Mouse (Mus musculus): ENCODE data around the gene F5. TPM values are rescaled to one million over a fixed set of nuclear protein-coding genes. Genes with fewer than 3 reads are reported as not detected.

Gene F5
- total RNA-seq (2014; fragmentation: Nextera tagmentation) = 1.5 and 3.4 TPM in 2 replicates
- total RNA-seq (2017) = 3.1 and 3.8 TPM in 2 replicates

DNA sequence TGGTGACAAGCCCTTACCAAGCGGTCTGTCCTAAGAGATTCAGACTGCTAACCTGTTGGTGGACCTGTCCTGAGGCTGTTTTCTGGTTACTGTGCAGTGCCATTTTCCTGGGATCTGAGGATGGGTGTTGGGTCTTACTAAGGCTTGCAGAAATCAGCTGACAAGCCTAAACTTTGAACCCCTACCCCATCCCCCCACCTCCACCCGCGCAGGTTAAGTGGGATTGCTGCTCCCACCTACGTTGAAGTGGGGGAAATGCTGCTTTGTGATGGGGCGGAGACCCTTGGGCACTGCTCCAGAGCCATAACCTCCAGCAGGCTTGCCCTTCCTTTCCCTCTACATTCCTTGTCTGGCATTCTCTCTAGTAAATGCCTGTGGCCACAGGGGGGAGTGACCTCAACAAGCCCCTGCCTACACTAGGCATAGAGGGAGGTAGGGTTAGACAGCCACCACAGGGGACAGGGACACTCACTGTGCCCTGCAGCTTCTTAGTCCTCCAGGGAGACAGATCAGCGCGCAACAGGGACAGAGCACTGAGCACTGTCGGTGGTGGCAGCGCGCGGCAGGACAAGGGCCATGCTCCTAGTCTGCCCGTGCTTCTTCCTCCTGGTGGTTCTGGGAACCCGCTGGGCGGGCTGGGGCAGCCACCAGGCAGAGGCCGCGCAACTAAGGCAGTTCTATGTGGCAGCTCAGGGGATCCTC lies at the start of gene F5:
Gene F5, plus strand, starts transcription at position 452 of the 702 bp plus-strand sequence.
- peak; percentile 34 for ATAC-seq (replicated peaks; ENCODE audit: poor library complexity, severe bottlenecking)

DNA sequence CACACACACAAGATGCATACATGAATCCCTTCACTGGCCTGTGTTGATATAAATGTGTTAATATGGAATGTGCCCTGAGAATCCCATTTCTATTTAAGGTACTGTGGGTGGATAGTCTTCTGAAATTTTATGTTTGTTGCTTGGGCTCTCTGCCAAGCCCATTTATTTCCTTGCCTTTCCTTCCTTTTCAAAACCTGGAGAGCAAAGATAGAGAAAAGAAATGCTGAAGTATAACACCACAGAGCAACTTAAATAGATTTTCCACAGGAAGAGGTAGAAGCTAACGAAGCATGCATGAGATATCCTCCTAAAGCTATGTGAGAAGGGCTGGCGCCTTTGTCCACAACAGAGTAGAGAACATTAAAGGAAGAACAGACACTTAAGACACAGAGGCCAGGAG lies 41.9 kb upstream of the F5 start:
- ATAC-seq (replicated peaks; ENCODE audit: poor library complexity, severe bottlenecking) = no peak

DNA sequence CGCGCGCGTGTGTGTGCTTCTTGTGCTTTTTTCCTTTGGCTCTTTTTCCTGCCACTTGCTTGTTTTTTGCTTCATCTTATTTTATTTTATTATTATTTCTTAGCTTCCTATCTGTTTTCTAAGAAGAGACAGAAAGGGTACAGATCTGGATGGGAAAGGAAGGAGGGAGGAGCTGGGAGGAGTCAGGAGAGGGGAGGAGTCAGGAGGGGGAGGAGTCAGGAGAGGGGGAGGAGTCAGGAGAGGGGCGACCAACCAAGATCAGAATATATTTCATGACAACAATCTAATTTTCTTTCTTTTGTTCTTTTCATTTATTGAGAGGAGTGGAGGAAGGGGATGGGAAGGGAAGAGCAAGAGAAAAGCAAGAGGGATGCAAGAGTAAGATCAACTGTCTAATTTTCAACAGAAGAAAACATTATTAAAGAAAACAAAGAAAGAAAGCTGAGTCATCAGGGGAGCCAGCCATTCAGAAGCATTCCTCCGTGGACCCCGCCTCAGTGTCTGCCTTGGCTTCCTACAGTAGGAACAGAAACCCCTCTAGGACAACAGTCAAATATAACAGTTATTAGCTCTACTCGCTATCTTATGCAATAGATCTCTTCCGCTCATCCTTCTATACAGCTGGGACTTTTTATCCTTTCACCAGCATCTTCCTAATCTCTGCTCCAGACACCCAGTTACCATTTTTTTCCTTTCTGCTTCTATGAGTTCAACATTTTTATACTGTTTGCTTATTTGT lies 40.9 kb upstream of the F5 start:
- ATAC-seq (replicated peaks; ENCODE audit: poor library complexity, severe bottlenecking) = peak; percentile 89

DNA sequence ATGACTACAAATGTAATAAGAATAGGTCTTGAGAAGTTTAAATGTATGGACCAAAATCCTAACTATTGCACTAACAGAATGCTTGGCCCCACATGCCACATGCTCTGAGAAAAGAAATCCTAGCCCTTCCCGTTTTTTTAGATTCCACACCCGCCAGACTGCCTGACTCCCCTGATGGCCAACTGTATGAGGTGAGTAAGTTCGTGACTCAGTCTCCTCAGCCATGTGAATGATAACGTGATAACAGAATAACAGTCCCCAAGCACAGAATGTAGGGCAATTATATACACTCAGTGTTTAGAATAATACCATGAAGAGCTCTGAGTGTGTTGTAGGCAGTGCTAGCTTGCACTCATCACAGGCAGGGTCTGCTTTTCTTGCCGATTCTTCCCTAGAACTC lies 37.4 kb upstream of the F5 start:
- no peak for ATAC-seq (replicated peaks; ENCODE audit: poor library complexity, severe bottlenecking)

DNA sequence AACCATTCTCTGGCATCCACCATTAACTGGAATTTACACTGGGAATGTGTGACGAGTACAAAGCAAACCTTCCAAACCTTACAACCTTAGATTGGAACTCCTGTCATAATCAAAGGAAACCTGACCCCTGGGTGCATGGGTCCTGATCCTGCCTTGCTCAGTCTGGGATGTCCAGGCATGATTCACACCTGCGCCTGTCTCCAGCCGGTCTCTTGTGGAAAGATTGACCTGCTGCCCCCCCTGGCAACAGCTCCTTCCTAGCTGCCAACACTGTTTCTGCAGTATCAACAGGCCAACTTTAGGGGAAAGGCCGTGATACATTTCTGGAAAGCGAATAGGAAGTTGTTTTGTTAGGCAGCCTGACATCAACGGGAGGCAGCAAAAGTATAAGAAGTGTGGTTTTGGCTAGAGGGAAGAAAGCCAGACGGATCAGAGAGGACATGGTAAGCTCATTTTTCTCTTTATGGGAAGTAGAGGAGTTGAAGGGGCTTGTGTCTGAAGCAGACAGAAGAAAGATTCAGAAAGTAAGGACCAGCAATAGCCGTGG lies 36.6 kb upstream of the F5 start, which contains the start of gene Selp:
Gene Selp, plus strand, starts transcription at position 318 of the 547 bp plus-strand sequence.
- 0 out of 2 replicates have a peak, but pooled peaks have one; percentile 8 for ATAC-seq (replicated peaks; ENCODE audit: poor library complexity, severe bottlenecking)

DNA sequence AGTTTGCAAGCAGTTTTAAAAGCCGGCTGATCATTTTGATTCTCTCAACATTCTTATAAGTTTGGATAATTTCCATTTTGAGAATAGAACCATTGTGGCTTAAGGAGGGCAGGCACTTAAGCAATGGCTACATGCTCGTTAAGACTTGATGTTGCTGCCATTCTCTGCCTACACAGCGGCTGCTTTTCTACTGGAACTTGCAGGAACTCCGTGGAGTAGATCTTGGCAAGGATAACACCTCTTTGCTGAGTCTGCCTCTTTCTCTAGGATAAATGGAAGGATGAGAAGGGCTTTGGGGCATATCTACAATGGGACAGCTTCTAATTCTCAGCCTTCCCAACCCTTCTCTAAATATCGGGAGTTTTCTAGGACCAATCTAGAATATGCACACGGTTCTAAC lies 36.0 kb upstream of the F5 start:
- ATAC-seq (replicated peaks; ENCODE audit: poor library complexity, severe bottlenecking) = no peak

DNA sequence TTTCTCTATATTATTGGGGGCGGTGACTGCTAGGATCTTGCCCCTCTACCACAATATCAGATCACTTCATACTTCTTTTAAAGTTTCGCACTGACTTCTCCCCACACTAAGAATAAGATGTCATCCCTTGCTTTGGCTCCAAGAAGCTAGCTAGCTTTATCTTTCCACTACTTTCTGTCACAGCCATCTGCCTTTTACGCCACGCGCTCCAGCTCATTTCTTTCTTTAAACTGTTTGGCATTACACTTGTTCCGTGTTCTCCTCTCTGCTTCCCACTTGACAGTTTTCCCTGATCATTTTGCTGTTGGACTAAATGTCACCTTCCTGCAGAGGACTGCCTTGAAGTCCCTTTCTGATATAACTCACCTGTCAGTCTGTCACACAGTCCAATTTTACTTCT lies 33.8 kb upstream of the F5 start:
- no peak for ATAC-seq (replicated peaks; ENCODE audit: poor library complexity, severe bottlenecking)

DNA sequence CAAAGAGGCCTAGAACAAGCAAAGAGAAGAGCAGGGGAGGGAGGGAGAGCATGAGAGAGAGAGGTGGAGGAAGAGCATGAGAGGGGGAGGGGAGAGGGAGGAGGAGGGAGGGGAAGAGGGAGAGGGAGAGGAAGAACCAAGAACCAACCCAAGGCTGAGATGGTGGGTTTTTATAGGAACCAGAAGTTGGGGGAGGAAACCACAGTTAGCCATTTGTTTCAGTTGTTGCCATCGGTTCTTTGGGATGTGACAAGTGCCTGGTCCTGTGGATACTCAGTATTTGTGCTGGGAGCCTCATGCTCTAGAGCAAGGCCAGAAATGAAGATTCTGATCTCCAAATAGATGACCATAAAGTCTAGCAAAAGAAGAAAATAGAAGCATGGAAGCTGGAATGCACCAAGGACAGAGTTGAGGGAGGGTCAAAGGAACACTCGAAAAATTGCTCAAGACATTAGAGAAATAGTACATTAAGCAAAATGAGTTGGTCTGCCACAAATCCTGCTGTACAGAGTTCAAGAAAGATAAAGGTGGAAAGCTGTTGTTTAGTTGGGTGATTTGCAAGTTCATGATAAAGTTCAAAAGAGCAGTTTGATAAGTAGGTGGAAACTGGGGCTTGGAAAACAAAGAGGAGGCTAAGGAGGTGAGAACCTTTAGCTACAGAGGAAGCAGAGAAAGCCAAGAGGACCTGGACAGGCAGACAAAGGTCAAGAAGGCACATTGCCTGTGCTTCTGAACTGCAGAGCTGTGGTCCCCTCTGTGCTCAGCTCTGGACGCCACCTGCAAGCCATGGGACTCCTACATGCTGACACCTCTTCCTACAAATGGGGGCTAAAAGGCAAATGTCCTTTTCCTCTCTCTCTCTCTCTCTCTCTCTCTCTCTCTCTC lies 31.5 kb upstream of the F5 start:
- ATAC-seq (replicated peaks; ENCODE audit: poor library complexity, severe bottlenecking) = peak; percentile 41

DNA sequence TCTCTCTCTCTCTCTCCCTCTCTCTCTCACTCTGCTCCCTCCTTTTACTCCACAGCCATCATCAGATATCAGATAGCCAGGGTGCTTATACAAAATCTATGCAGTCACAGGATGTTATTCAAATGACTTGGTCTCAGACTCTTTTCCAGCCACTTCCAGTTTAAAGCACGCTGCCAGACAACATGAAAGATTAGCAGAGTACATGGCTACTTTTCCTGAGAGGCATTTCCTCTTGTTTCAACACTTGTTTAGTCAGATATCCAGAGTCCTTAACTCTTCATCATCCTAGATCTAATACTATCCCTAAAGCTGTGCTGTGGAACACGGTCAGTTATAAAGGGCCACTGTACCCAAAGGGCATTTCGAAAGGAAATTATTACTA lies 30.9 kb upstream of the F5 start:
- no peak for ATAC-seq (replicated peaks; ENCODE audit: poor library complexity, severe bottlenecking)

DNA sequence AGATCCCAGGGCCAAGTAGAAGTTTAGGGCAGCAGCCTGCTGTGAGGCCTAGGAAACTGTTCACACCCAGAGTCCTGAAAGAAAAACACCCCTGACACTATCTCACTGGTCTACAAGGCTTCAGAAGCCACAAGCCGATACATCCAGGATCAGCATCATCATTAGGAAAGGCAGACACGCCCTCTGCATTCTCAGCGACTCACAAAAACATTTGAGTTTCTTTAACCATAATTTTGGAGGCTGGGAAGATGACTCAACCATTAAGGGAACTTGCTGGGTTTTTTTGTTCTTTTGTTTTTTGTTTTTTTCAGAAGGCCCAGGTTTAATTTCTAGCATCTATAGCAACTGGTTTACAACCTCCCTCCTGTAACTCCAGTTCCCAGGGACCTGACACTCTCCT lies 27.8 kb upstream of the F5 start:
- no peak for ATAC-seq (replicated peaks; ENCODE audit: poor library complexity, severe bottlenecking)

DNA sequence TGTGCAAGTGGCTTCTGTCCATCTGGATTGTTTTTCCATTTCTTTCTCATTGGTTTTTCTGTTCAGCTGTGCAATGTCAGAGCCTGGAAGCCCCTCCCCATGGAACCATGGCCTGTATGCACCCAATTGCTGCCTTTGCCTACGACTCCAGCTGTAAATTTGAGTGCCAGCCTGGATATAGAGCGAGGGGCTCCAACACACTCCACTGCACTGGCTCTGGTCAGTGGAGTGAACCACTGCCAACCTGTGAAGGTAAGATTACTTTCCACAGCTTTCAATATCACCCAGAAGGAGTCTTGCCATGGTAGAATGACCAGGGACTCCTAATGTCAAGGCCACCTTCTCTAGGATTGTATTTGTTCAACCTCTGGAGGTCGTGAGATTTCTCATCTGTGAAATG lies 21.6 kb upstream of the F5 start:
- no peak for ATAC-seq (replicated peaks; ENCODE audit: poor library complexity, severe bottlenecking)

DNA sequence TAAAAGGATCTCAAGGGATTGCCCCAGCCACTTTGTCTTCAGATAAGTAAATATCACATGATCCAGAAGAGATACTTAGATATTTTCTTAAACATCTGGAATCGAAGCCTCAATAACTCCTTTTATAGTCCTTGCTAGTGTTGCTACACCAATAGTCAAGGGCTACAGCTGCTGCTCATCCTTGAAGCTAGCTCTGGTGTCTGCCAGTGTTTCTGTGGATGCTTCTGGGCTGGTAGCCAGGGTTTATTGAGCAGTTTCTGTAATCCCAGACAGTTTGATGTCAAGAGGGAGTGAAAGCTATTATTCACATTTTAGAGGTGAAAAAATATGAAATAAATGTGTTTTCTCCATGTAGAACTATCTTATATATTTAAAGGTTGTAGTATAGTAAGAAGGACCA lies 19.0 kb upstream of the F5 start:
- ATAC-seq (replicated peaks; ENCODE audit: poor library complexity, severe bottlenecking) = no peak

DNA sequence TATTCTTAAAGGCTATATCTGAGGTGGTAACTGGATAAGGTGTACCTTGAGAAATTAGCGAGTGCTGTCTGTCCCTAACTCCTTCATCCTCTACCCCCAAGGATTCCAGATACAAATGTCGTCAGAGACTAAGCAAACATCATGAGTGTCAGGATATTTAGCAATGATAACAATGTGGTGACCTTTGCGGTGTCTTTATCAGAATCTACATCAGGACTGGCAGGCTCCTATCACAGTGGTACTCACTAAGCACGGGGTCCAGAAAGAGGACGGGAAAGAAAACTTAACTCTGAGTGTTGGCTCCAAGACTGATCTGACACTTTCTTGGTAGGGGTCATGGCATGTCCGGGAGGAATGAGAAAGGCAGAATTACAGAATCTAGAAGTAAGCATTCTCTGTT lies 17.5 kb upstream of the F5 start:
- peak; percentile 7; the same call in 1 of the 2 replicates for ATAC-seq (replicated peaks; ENCODE audit: poor library complexity, severe bottlenecking)

DNA sequence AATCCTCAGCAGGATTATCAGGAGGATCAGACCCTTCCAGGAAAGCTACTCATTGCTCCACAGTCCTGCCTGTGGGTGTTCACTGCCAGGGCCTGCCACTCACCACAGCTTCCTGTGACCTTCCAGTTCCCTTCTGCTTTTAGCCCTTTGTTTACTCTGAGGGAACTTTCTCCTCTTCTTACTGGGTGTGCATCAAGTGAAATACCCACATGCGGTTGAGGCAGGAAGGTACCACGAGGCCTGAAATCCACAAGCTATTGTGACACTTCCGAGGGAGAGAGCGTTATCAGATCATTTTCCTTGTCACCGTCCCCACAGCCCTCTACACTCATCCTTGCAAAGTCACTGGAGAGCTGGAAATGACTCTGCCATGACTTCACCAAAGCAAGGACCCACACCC lies 16.3 kb upstream of the F5 start:
- ATAC-seq (replicated peaks; ENCODE audit: poor library complexity, severe bottlenecking) = peak; percentile 82

DNA sequence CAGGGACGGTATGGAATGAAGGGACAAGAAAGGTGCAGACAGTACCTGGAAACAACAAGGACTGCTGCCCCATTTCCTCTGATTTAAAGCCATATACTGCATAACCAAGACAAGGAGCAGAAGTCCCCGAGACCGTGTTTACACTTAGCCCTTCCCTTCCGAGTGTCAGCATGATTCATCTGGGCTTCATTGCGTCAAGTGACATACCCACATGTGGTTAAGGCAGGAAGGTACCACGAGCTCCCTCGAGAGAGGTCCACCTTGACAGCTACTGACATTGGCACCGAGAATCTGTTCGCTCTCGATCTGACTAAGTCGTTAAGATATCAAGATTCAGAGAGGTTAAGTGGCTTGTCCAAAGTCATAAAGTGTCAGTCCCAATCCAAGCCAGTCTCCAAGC lies 15.7 kb upstream of the F5 start:
- ATAC-seq (replicated peaks; ENCODE audit: poor library complexity, severe bottlenecking) = peak; percentile 63

DNA sequence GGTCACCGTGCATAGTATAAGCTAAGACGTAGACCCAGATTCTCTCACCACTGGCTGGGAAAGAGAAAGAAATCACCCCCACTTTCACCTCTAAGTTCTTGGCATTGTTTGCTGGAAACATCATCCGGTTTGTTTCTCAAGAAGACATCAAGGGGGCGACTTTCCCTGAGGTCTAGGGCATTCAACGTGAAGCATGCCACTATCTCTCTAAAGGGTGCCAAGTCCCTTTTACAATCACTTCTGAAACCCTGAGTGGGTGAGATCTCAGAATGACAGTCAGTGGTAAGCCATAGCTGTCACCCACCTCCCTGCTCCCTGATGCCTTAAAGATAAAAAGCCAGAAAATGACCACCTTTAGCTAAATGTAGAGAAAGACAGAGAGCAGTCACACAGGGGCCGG lies 15.0 kb upstream of the F5 start:
- no peak for ATAC-seq (replicated peaks; ENCODE audit: poor library complexity, severe bottlenecking)

DNA sequence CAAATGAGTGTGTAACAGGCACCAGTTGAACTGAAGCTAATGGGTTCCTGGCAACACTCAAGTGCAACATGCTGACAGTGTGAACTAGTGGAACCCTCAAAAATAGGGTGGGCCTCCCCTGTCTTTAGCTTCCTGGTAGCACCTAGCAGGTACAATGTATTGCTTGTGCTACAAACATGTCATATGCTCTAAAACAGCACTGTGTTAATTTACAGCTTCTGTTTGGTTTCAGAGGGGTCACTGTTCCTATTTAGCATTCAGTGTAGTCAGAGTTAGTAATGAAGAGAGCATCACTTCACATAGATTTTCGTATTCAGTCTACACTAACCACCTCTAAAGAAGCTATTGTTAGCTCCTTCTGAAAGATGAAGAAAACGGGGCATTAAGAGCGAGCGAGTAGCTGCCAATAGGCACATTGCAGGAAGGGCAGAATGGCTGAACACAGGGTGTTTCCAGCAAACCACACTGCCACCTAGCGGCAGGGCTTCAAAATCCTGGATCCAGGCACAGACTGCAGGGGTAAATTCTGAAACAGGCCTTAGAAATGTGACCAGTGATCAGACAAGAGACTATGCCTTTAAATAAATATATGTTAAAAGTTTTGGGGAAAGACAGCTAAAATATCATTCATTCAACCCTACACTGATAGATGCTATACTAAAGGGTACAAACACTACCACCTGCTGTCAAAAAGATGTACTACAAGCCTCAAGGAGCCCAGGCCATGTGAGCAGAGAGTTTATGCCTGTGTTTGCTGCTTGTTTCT lies 13.1 kb upstream of the F5 start:
- ATAC-seq (replicated peaks; ENCODE audit: poor library complexity, severe bottlenecking) = peak; percentile 39

DNA sequence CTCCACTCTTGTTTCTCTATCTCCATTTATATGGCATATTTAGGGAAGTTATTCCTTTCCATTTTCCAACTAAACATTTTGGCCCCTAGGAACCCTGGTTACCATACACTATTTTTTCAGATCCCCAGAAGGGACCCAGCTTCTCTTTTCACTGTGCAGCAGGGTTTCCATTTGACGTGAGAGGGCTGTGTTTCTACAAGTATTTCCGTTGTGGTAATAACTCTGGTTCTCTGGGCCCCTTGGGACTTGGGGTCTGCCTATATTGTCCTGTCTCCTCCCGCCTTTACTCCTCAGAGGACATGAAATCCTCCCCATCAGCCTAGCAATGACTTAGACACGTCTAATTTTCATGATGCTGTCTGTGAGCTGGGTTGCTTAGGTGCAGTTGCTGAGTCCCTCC lies 12.2 kb upstream of the F5 start:
- no peak for ATAC-seq (replicated peaks; ENCODE audit: poor library complexity, severe bottlenecking)

DNA sequence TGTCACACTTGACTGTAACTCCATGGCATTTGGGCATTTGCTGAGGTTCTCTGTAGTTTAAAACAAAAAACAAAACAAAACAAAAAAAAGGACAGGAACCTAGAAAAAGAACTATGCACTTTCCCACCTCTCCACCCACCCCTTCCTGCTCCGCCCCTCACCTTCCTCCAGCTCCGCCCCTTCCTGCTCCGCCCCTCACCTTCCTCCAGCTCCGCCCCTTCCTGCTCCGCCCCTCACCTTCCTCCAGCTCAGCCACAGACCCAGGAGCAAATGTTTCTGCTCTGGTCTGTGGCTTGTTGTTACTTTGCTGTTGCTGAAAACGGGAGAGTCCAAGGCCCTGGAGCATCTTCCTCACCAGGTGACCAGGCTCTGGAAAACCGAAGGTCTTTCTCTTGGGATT lies 2.6 kb upstream of the F5 start:
- peak; percentile 64 for ATAC-seq (replicated peaks; ENCODE audit: poor library complexity, severe bottlenecking)

DNA sequence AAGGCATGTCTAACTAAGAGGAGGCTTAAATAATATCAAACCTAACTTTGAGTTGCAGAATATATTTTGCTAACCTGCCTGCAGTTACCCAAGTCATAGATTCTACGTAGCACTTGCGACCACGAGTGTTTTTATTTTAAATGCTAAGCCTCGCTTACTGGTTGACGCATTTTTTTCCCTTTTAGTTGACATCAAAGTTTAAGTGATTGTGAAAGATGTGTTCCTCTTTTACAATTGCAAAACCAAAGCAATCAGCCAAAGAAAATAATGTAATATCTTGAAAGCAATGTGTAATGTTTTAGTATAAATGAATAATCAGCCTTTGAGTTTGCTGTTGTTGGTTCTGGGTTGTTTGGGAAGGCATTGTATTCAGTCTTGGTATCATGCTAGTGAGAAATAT lies 1.2 kb downstream of the F5 start:
- peak; percentile 60 for ATAC-seq (replicated peaks; ENCODE audit: poor library complexity, severe bottlenecking)

Data from granulocyte monocyte progenitor cell, adult 5-6 weeks (primary cell).